Mouse (Mus musculus) activated CD4-positive, CD25-positive, alpha-beta regulatory T cell, adult 4 months (primary cell): ENCODE data around the gene Map2k3. TPM values are rescaled to one million over a fixed set of nuclear protein-coding genes. Genes with fewer than 3 reads are reported as not detected.
A peak's percentile ranks its signal among the peaks of the same experiment; 100 is the strongest.

Experiments used
- ATAC-seq: one replicate; pipeline ENCODE4 v1.8.0; 2017
- polyA plus RNA-seq, 2 experiments: library from polyadenylated mRNA; unstranded; fragments of 100-300 nt; shearing (Covaris generic); gene quantifications; one replicate each; pipeline ENCODE4 v1.2.1; 2017

Map2k3 gene
- polyA plus RNA-seq, 2 experiments from 2014 or later = 58.3 to 66.8 TPM

DNA sequence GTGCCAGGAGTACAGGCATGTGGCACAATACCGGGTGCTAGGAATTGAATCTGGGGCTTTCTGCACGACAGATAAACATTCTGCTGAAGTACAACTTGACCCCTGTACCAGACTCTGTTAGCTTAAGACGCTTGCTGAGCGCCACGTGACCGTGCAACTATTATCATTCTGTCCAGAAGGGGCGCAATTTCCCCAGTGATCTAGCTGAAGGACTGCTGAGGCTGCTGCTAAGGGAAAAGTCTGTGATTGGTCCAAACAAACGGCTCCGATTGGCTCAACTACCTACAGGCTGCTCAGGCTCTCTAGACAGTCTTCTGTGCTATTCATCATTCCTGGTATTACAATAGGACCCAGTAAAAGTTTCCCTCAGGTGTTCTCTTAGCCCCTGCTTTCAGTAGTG lies 4.6 kb upstream of the Map2k3 start:
- ATAC-seq = peak; percentile 64

DNA sequence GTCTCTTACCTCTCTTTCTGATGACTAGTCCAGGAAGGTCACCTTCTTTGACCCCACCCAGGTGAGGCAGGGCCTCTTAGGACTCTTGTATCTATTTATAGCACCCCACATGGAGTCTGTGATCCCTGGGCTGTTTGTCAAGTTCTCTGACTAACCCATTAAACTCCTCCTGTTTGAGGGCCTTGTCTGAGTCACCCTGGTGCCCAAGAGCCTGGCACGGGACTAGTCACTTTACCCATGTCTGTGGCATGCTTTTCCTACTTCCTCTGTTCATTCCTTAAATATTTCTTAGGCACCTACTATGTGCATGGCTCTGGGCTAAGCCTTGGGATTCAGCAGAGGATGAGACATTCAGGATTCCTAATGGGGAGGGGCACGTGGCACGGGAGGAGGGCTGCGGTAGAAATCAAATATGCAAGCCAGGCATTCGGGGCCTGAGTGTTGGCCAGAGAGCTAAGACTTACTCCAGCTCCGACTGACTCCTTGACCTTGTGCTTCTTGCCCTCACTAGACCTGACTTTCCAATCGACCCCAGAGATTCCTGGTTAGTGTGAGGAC lies 1.0 kb upstream of the Map2k3 start:
- ATAC-seq = no peak

DNA sequence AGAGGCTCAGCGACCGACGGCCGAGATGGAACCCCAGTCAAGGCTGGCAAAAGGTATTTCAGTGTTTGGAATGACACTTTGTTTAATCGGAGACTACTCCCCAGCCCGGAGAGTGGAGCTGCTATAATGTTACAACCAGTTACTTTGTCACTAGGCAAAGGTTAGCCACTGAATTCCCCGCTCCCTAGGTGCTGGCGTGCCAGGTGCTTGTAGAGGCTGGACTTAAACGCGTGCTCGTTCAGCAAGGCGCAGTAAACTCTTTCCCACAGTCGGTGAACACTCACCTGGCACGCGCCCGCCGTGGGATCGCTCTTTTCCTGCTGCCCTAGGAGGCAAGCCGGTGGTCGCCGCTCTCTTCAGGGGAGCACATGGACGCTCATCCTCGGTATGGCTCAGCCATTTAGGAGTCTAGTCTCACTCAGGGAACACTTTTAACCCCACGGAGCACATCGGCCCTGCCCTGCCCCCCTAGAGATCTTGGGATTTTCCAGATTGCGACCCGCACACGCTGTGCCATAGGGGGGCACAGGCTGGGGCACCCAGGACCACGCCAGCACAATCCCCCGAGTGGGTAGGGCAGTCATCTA lies 458 bp upstream of the Map2k3 start:
- ATAC-seq = peak; percentile 1

DNA sequence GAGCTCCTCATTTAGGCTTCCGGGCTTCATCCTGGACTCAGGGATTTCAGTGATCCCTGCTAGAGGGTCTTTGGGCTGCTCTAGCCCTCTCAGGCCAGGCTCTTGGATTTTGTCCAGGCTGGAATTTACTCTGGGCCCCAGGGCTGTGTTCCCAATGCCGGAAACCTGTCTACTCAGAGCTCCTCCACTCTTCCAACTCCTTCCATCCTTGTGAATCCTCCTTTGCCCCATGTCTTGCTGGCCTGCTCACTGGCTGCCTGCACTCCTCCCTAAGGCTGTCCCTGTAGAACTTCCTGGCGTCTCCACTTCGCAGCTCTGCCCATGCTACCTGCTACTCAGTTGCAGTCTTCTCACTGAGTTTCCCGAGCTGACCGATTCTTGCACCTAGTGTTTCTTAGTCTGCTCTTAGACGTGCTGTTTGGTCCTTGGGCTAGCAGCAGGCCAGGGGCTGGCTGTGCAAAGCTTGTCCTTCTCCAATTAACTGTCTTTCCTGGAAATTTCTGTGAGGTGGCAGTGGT lies 729 bp downstream of the Map2k3 start:
- ATAC-seq = no peak

DNA sequence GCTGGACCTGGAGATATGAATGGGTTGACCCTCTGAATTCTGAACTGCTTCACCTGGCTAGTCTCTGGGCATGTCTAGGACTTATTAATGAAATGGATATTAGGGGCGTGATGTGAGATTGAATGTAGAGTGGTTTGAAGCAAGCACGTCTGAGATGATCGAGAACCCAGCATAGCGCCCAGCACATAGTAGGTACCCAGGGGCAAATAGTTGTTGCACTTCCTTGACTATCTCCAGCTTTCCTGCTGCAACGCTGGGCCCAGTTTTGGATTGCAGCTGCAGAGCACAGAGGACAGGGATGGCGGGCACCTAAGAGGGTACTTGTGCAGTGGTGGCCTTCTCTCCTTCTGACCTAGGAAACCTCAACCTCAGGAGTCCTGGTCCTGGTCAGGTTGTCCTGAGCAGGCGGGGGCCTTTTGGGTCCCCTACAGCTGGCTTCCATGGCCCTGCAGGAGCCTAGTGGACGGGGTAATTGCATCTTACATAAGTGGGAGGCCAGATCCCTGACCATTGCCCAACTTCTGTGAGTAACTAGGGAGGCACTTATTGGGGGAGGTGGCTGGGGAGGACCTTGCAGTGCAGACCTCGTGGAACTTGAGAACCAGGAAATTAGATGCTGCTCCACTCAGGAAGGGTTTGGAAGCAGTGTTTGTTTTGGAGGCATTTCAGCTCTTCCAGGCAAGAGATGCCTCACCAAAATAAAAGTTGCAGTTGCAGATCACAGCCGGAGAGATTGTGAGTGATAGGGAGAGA lies 1.5 kb downstream of the Map2k3 start:
- no peak for ATAC-seq

DNA sequence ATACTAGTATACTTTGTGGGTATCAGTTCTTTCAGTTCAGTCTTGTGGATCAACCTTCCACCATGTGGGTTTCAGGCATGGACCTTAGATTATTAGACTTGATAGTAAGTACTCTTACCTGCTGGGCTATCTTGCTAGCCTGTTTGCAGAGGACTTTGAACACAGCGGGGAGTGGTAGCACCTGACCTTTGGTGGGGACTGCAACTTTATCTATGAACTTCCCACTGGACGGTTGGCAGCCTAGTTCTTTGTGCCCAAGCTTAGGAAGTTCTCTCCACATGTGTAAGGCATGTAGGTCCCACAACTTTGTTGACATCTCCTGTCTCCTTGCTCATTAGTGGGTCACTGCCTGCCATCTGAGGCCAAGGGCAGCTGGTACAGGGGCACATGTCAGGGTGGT lies 3.0 kb downstream of the Map2k3 start:
- ATAC-seq = no peak

DNA sequence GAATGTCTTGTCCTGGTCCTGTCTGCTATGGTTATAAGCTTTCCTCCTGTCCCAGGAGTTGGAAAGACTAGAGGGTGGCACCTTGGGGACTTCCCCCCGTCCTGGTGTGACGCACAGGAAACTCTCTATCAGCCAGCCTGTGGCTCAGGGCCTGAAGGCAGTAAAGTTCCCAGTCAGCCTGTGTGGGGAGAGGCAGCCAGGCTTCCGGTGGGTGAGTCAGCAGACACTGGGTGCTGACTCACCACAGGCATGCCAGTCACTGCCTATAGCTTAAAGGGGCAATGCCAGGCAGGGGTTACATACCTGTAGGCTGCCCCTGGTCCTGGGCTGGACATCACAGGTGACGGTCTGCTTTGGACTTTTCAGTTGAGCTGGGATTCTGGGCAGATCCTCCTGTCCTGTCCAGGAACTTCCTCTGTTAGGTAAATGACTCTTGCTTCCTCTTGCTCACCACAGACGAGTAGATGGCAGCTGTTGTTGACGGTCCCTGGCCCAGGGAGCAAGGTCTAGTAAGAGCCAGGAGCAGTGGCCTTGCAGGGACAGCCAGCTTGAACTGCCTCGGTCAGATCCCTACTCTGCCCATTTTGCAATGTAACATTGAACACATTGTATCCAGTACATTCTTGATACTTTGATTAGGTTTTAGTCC lies 3.6 kb downstream of the Map2k3 start:
- ATAC-seq = peak; percentile 77

DNA sequence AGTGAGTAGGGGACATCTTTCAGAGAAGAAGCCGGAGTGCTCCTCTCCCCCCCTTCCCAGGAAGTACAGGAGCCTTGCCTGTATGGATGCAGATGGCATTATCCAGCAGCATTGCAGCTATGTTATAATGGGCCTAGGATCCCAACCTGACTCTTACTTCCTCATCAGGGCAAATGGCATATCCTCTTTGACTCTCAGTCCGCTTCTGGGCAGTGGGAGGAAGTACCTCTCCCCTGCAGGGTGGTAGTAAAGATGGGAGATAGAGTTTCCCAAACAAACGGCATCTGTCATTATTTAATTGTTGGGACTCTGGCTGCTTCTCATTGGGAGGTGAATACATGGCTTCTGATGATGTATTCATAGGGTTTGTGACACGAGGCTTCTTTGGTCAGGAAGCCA lies 4.1 kb downstream of the Map2k3 start:
- ATAC-seq = no peak

DNA sequence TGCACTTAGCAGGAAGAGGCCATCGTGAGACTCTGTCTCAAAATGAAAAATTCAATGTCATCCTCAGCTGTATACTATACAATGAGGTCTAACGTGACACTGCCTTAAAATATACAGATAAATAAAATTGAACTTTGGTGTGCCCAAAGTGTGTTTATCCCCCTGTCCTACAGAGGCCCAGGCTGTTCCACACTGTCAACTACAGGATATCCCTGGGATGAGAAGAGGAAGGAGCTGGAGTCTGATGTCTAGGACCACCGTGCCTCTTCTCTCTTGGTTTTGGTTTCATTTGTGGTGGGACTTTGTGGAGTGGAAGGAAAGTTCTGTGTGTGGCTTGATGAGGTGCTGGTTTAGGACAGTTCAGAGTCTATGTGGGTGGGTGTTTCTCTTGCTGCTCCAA lies 5.8 kb downstream of the Map2k3 start:
- ATAC-seq = no peak

DNA sequence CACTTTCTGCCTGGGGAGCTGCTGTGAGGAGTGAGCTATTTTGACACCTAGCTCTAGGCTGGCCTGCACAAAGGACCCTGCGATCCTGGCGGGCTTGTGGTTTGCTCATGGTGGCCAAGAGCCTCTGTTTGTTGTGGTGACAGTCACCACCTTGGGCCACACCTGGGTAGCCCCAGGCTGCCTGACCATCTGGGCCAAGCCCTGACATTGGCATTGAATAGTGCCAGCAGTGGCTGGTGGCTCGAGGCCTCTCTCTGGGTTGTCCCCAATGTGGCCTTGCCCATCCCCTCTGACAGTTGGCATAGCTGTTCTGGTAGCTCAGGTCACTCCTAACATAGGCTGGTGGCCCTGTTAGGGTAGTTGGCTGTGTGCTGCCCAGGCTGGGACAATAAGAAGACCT lies 7.7 kb downstream of the Map2k3 start:
- ATAC-seq = no peak

DNA sequence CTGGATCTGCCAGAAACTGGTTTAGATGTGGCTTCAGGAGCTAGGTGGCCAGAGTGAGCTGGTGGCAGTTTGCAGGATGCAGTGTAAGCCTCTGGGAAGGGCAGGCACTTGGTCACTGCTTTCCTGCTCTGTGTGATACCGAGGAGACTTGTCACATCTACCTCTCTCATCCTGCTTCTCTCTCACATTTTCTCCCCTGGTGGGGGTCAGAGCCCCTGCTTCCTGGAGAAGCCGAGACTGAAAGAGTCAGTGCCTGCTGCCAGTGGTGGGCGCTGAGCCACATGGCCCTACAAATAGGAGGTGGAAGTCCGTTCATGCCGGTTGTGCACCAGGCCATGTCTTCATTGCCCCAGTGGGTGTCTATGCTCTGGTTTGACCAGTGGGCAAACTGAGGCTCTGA lies 8.7 kb downstream of the Map2k3 start:
- no peak for ATAC-seq

DNA sequence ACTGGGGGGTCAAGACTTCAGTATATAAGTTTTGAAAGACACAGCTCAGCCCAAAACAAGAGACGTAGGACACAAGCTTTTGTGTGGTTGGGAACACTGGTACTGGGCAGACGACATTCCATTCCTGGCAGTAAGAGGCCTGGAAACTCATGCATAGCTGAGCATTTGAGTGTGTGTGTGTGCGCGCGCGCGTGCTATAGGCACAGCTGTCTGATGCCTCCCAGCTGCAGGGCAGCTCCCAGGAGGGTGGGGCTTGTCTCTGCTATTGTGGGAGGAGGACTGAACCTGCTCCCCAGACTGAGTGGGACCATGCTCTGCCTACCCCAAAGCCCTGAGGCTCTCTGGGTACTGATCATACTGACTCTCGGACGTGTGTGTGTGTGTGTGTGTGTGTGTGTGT lies 9.5 kb downstream of the Map2k3 start:
- no peak for ATAC-seq

DNA sequence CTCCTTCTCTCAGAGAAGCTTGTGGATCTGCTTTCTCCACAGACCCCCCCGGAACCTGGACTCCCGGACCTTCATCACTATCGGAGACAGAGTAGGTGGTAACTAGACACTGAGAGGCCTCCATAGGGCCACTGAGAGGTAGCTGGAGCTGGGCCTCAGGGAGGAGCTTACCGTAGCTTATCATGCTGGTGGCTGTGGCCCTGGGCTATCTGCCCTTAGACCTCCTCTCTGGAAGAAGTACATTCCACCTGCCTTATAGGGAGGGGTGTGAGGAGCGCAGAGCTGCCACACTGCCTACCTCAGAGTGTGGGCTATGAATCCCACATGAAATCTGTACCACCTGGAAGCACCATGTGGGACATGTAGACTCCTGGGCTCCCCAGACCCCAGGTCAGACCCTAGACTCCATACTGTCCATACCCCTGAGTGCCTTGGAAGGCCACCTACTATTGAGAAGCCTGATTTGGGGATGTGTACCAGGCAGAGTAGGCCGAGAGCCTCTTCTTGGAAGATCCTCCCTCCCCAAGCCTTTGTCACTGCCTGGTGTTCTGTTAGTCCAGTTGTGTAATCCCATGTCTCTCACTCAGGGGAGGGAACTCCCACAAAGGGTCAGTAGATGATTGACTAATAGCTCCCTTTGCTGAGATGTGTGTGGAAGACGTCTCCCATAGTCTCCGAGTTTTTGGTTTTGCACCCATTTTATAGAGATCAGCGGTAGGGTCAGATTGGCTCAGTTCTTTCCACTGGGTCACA lies 10.6 kb downstream of the Map2k3 start:
- ATAC-seq = no peak

DNA sequence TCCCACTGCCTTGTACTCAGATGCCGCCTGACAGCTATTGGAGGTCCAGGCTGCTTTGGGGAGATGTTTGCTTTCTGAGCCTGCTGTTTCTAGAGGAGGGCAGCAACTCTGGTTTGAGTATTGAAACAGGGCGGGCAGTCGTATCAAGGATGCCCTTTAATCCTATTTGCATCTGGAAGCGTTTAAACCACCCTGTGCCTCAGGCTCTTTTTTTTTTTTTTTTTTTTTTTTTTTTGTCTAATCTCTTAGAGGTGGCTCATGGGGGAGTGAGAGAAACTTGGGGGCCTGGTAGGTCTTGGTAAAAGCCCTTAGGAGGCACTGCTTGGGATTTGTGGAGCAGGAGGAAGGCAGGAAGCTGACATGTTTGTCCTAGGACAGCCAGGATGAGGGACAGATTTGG lies 13.2 kb downstream of the Map2k3 start:
- ATAC-seq = no peak

DNA sequence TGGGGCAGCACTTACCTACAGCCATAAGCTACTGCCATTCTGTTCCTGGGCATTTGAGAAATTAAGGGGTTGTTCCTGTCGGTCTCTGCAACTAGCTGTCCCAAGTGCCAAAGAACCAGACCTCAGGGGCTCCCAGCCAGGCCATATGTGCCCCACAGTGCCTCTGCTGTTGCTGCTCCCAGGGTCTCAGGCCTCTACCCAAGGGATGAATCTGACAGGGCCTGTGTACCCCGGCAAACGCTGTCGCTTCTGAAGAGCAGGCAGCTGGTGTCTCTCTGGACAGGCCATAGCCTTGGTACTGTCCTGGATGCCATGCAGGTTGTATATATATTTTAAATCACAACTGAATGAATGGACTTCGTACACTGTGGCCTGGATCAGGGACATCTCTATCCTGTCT lies 20.1 kb downstream of the Map2k3 start:
- no peak for ATAC-seq

DNA sequence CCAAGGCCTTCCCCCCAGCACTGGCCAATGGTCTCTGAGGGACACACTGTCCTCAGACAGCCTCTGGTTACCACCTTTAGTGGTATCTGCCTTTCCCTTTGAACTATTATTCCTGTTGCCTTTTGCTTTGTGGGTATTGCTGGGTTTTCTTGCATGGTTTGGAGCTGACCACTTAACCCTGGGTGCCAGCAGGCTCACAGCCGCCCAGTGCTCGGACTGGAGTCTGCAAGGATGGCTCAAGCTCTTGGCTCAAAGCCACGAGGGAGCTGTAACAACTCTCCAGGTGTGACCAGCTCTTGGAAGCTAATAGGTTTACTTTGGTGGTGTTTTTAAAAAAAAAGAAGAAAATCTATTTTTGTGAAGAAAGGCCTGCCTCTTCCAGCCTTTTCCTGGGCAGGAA lies 20.5 kb downstream of the Map2k3 start:
- no peak for ATAC-seq

DNA sequence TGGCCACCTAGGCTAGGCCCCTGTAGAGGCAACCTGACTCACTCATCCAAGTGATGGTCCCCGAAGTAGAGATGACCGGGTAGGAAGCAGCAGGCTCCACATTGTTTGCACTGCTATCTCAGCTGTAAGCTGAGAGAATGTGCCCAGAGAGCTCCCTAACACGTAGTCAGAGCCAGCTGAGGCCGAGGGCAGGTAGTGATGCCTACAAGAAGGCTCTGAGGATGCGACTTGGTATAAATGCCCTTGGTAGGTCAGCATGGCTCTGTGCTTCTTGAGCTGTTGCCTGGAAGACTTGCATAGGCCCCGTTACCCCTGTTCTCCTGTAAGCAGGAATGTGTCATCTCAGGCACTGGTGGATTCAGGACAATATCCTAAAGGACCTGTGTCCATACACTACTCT lies 21.2 kb downstream of the Map2k3 start:
- no peak for ATAC-seq

DNA sequence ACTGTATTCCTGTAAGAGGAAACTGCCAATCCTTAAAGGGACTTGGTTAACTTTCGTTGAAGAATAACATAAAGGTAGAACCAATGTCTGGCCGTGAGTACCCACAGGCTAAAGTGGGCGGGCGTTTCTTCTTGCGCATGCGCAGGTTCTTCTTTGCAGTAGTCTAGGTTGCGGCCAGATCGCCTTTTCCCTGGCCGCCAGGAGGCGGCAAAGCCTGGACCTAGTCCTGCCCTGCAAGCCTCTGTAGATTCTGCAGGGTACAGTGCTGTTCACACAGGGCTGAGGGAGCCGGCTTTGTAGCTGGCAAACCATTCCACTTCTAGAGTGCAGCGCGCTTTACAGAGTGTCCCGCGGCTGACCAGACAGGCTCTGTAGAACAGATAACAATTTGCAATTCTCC lies 22.0 kb downstream of the Map2k3 start:
- no peak for ATAC-seq

DNA sequence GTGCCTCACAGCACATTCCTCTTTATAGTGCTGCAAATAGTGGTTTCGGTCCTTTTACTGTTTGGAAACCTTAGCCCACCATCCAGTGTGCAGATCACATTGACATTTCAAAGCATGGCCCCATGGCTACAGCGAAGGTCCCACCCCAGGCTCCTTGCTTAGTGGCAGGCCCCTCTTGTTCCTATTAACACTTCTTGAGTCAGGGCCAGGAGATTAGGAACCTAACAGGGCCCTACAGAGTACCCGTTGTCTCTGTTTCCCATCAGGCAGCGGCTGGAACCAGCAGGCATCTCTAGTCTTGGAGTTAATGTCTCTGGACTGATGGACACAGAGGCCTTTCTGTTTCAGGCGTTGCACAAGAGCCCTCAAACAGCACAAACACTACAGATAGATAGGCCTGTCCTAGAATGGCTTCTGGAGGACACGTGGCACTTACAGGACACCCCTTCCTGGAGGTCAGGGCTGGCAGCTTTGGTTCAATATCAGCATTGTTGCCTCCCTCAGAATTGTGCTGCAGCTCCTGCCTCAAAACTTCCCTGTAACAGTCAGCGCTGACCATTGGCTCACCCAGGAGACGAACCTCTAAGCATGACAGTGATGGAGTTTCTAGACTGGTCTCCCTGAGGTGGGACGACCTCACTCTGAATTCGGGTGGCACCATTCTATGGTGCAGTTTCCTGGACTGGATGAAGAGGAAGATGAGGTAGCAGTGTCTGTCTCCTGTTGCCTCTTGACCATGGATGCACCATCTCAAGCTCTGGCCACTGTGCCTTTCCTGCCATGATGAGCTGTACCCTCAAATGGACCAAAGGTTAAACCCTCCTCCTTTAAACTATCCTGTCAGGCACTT lies 22.6 kb downstream of the Map2k3 start:
- ATAC-seq = no peak

DNA sequence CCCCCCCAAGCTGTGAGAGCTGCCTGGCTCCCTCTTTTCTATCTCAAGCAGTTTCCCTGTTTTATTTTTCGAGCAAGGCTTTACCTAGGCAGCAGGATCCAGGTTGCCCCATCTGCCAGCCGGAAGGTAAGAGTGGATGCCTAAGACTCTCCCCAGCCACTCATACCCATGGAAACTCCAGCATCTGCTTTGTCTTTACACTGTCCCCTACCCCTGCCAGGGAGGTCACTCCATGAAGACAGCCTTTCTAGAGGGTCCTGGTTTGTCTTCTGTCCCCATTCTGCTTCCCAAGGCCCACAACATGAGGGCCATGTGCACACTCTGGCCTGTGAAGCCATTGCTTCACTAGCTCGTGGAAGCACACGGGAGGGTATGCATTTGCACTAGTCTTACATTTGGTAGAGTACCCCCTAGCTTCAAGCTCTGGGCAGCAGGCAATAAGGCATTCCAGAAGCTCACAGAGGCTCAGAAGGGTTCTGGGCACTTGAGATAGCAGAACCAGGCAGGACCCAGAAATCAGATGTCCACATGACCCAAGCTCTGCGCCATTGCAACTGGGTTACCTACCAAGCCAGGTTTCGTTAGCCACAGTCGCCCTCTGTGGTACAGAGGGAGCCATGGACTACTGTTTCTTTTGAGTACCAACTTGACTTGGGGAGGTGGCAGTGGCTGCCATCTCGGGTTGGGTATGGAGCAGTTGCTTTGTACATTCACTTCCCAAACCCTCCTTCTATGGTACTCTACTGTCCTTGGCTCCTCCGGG lies 24.0 kb downstream of the Map2k3 start:
- no peak for ATAC-seq

DNA sequence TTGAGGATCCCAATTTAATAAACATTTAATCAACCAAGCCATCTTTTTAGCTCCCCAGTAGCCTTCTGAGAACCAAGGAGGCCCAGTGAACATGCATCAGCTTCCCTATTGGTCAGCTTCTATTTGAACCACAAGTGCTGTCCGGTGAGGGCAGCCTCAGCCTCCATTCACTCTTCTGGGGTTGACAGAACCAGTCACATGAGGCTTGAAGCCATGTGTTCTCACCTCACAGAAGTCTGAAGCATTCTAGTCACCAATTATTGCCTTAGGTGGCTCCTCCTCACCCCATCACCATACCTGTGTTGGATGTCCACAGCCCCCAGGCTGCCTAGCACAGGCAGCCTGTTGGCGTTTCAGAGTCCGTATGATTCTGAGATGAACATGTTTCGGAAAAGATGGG lies 27.1 kb downstream of the Map2k3 start:
- no peak for ATAC-seq
